Mouse (Mus musculus) brain, adult 2 months (tissue): ENCODE data around the gene Pafah1b3.

Experiments used
- DNase-seq: peaks from one replicate; pipeline ENCODE4 v3.0.0; 2011; ENCODE audit warnings: low read depth, low spot score

Gene Pafah1b3

DNA sequence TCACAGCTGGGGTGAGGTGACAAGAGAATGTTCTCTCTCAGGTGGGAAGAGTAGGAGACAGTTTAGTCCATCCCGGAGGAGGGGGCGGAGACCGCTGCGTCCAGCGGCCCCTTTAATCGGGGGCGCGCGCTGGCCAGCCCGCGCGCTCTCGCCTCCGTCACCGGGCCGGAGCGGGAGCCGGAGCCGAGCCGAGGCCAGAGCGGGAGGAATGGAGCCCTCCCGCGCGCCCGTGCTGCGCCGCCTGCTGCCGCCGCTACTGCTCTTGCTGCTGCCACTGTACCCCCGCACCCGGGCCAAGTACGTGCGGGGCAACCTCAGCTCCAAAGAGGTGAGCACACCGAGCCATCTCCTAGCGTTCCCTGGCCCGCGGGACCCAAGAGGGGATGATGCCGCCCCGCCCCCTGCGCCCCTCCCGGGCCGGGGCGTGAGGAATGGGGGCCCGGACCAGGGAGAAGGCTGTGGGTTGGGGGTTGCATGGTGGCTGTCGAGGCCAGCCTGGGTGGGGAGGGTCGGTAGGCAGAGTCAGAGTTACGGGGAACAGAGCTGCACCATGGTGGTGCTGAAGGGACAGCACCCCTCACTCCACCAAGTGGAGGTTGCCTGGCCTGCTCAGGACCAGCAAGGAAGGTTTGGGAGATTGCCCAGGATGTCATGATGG is 8.3 kb upstream of the Pafah1b3 start, which contains the start of gene Tmem145:
Tmem145 (plus strand) TSS at position 151 of the 658 bp plus-strand sequence.
- peak; percentile 71 for DNase-seq

- no peak for DNase-seq
Measured at GRCm38 (mm10) chr7:25305481-25305880, 7.7 kb upstream of the Pafah1b3 start.

GRCm38 (mm10) chr7:25303685-25304006 is 5.9 kb upstream of the Pafah1b3 start:
- DNase-seq: no peak

DNA sequence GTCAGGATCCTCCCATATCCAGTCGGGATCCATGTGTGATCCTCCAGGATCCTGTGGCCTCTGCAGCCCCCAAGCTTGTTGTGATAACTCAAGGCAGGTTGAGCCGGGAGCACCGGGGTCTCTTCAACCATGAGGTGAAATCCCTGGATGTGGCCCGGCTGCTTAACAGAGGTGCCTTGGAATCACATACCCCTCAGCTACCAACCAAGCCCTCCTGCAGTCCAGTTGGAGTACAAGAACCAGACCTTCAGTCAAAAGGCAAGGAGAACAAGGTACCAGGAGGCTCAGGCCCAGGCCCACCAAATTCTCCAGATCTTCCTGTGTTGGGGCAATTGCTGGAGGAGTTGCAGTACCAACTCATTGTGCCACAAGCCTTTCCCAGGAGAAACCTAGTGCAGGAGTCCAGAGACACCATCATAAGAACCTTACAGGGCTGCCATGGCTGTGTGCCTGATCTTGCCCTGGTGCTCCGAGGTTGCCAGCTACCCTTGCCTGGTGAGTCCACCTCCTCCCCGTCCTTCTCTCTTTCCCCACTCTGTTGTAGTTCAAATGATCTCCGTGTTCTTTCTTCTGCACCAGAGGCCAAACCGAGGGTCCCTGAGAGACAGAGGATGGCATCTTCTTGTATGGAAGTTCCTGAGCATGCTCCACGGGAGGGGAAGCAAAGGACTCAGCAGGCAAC is 5.4 kb upstream of the Pafah1b3 start:
- DNase-seq: no peak

- peak; percentile 41 for DNase-seq
Measured at GRCm38 (mm10) chr7:25301063-25301462, 3.3 kb upstream of the Pafah1b3 start, which contains the start of gene Prr19. Prr19 (plus strand) TSS chr7:25301411.

- DNase-seq: peak; percentile 33
Measured at GRCm38 (mm10) chr7:25296945-25297453, 787 bp downstream of the Pafah1b3 start.

DNA sequence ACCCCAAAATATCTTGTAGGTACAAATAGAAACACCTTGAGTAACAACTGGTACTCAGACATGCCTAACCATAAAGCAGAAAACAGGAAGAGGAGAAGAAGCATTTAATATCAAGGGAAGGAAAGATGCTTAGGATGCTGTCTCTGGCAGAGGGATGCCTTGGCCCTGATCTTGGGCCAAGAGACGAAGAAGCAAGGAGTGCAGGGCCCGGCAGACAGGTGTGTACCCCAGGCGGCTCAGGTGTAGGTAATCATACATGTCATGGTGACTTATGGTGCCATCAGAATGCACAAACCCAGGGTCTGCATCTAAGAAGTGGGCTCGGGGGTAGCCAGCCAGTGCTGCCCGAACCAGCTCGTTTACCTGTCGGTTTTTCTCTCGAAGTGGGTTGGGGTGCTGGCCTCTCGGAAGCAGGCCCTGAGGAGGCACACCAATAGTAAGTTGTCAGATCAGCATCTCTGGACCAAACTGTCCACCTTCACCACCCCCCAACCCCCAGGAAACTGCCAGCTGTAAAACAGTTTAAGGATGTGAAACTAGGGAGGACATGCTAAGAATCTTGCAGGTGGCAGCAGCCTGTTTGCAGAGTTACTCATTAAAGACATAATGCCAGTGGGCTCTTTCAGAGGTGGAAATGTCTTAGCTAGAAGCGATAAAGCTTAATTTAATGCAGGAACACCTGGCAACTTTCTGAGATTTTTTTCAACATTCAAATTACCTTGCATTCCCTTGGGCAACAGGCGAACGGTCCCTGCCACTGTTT is 2.6 kb downstream of the Pafah1b3 start:
- no peak for DNase-seq

GRCm38 (mm10) chr7:25294495-25294894 is 3.3 kb downstream of the Pafah1b3 start:
- DNase-seq: no peak

GRCm38 (mm10) chr7:25293191-25293739 is 4.5 kb downstream of the Pafah1b3 start:
- DNase-seq: no peak

DNA sequence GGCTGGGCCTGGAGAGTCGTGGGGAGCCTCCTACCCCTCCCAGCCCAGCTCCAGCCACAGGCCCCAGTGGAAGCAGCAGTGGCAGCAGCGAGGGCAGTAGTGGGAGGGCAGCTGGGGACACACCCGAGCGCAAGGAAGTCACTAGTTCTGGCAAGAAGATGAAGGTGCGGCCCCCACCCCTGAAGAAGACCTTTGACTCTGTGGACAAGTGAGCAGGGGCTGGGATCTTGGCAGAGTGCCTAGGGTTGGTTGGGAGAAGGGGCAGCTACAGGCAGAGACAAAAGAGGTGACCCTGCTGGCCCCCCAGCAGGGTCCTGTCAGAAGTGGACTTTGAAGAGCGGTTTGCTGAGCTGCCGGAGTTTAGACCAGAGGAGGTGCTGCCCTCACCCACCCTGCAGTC is 5.7 kb downstream of the Pafah1b3 start:
- no peak for DNase-seq

- DNase-seq: no peak
Measured at GRCm38 (mm10) chr7:25290911-25291310, 6.9 kb downstream of the Pafah1b3 start.

DNA sequence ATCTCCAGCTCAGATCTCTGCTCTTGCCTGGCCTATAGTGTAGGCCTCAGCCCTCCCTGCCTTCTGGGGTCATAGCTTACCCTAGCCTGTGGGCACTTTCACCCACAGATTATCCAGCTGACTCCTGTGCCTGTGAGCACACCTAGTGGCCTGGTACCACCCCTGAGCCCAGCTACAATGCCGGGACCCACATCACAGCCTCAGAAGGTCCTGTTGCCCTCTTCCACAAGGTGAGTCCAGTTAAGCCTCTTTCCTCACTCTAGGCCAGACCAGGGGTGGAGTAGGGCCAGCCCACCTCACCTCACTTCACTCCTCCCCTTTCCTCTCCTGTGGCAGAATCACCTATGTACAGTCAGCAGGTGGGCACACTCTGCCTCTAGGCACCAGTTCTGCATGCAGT is 7.3 kb downstream of the Pafah1b3 start:
- DNase-seq: no peak

DNA sequence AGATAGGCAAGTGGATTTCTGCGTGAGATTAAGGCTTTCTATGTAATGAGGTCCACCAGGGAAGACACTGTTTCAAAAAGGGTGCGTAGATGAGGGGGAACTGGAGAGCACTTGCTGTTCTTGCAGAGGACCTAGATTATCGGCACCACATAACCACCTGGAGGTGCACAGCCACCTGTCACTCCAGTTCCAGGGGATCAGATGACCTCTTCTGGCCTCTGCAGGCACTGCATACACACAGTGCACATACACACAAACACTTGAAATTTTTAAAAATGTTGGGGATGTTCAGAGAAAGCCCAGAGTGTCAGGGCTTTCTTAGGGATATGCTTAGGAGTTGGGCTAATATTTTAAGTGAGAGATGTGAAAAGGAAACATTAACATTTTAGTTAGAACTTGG is 7.9 kb downstream of the Pafah1b3 start:
- no peak for DNase-seq

- DNase-seq: no peak
Measured at GRCm38 (mm10) chr7:25288721-25289120, 9.1 kb downstream of the Pafah1b3 start.

DNA sequence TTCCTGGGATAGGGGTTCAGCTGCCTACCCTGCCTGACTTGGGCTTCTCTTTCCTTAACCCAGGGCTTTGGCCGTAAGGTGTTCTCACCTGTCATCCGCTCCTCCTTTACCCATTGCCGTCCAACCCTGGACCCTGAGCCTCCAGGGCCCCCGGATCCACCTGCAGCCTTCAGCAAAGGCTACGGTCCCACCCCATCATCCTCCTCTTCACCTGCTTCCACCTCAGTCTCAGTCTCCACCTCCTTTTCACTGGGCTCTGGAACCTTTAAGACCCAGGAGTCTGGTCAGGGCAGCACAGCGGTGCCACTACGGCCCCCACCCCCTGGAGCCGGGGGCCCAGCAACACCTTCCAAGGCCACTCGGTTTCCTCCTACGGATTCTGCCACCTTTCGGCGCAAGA is 9.8 kb downstream of the Pafah1b3 start:
- no peak for DNase-seq

GRCm38 (mm10) chr7:25286989-25287388 is 10.8 kb downstream of the Pafah1b3 start:
- no peak for DNase-seq

GRCm38 (mm10) chr7:25285511-25286238 is 12.1 kb downstream of the Pafah1b3 start:
- DNase-seq: no peak

DNA sequence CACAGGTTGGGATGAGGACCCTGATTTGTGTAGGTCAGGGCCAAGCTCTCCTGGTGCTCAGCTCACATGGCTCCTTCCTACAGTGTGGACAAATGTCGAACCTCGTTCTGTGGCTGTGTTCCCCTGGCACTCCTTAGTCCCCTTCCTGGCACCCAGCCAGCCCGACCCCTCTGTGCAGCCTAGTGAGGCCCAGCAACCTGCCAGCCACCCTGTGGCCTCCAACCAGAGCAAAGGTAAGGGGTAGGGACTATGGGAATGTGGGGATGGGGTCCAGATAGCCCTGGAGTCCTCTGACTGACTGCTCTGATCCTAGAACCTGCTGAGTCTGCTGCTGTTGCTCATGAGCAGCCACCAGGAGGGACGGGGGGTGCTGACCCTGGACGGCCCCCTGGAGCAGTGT is 13.0 kb downstream of the Pafah1b3 start:
- DNase-seq: no peak

GRCm38 (mm10) chr7:25284171-25284570 is 13.6 kb downstream of the Pafah1b3 start:
- no peak for DNase-seq

DNA sequence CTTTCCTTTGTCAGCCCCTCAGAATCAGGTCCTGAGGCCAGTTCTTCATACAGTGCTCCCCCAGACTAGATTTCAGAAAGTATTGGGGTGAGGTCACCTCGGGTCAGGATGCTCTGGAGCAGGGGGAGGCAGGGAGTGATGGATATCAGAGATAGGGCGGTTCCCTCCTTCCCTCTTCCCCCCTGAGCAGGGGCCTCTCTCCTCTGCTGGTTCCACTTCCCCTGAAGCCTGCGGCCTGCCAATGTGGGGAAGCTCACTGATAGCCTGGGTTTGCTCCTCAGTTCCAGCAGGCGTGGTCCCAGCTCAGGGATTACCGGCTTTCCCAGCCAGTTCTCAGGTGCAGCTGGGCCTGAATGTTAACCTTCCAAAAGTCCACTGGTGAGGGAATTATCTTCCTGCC is 14.1 kb downstream of the Pafah1b3 start:
- DNase-seq: no peak

GRCm38 (mm10) chr7:25282731-25283211 is 15.0 kb downstream of the Pafah1b3 start:
- peak; percentile 67 for DNase-seq
